38 mouse cellular contexts compared by ENCODE assay signal in genomic region chr5:38826586-38826985, GRCm38 (mm10). TPM values are rescaled to one million over a fixed set of nuclear protein-coding genes. Genes with fewer than 3 reads are reported as not detected.
"Had no signal": no experiment of that assay in that cellular context is flagged by ENCODE, and none has a peak within 500 bp of the region (broad histone marks: within the 10 kb centered on the region; RNA-seq: fewer than 3 reads in every experiment).

No protein-coding gene starts in this region.

- H3K4me1 ChIP-seq: heart, embryonic 10.5 days; heart, embryonic 12.5 days; heart, embryonic 13.5 days; heart, embryonic 15.5 days; hindbrain, embryonic 10.5 days; hindbrain, embryonic 12.5 days; hindbrain, embryonic 13.5 days; hindbrain, embryonic 15.5 days; intestine, embryonic 15.5 days; kidney, embryonic 15.5 days had no signal

- H3K4me2 ChIP-seq: heart, embryonic 12.5 days; heart, embryonic 13.5 days; heart, embryonic 15.5 days; hindbrain, embryonic 12.5 days; hindbrain, embryonic 13.5 days; hindbrain, embryonic 14.5 days; hindbrain, embryonic 15.5 days; intestine, embryonic 15.5 days; kidney, embryonic 15.5 days had no signal

- H3K4me3 ChIP-seq: heart, embryonic 10.5 days; heart, embryonic 12.5 days; heart, embryonic 13.5 days; heart, embryonic 15.5 days; hindbrain, embryonic 10.5 days; hindbrain, embryonic 12.5 days; hindbrain, embryonic 13.5 days; hindbrain, embryonic 15.5 days; intestine, embryonic 15.5 days; kidney, embryonic 15.5 days; layer of hippocampus, adult 2 months had no signal

- H3K9me3 ChIP-seq: heart, embryonic 10.5 days; heart, embryonic 12.5 days; heart, embryonic 13.5 days; heart, embryonic 15.5 days; hindbrain, embryonic 10.5 days; hindbrain, embryonic 12.5 days; hindbrain, embryonic 13.5 days; hindbrain, embryonic 15.5 days; intestine, embryonic 15.5 days; kidney, embryonic 15.5 days had no signal

- ATAC-seq: hindbrain, embryonic 16.5 days; hindbrain, postnatal 0 days; inflammation-experienced regulatory T-cells, adult 6 months; intestine, embryonic 15.5 days; intestine, embryonic 16.5 days; intestine, postnatal 0 days had no signal

- DNase-seq: heart, postnatal 10 days; heart, postnatal 14 days; heart, postnatal 36 days; heart, postnatal 4 days; kidney, adult 11 months; kidney, adult 18-20 months; kidney, adult 2 months; kidney, adult 8-10 months; kidney, adult 9 months; kidney, postnatal 10 days; kidney, postnatal 14 days; kidney, postnatal 25 days; kidney, postnatal 36 days; kidney, postnatal 4 days; layer of hippocampus, adult 9-11 months; layer of hippocampus, postnatal 36 days had no signal

- H3K9ac ChIP-seq: heart, embryonic 12.5 days; heart, embryonic 13.5 days; heart, embryonic 15.5 days; hindbrain, embryonic 12.5 days; hindbrain, embryonic 13.5 days; hindbrain, embryonic 14.5 days; hindbrain, embryonic 15.5 days; intestine, embryonic 15.5 days; kidney, embryonic 15.5 days had no signal

- H3K27me3 ChIP-seq: heart, embryonic 12.5 days; heart, embryonic 13.5 days; heart, embryonic 15.5 days; hindbrain, embryonic 12.5 days; hindbrain, embryonic 13.5 days; hindbrain, embryonic 15.5 days; intestine, embryonic 15.5 days; kidney, embryonic 15.5 days had no signal

- H3K36me3 ChIP-seq: heart, embryonic 10.5 days; heart, embryonic 12.5 days; heart, embryonic 13.5 days; heart, embryonic 15.5 days; hindbrain, embryonic 10.5 days; hindbrain, embryonic 12.5 days; hindbrain, embryonic 13.5 days; hindbrain, embryonic 15.5 days; intestine, embryonic 15.5 days; kidney, embryonic 15.5 days had no signal

- H3K27ac ChIP-seq: heart, embryonic 10.5 days; heart, embryonic 13.5 days; heart, embryonic 15.5 days; hindbrain, embryonic 10.5 days; hindbrain, embryonic 12.5 days; hindbrain, embryonic 13.5 days; hindbrain, embryonic 14.5 days; hindbrain, embryonic 15.5 days; hindbrain, postnatal 0 days; intestine, embryonic 15.5 days; kidney, embryonic 15.5 days; kidney, postnatal 0 days; layer of hippocampus, adult 2 months had no signal

RNA-seq across cellular contexts. Expression of gene Clnk, which starts 50.0 kb away (rescaled TPM):
- polyA plus RNA-seq: heart, embryonic 10.5 days; heart, embryonic 12.5 days; heart, embryonic 14.5 days; heart, embryonic 15.5 days; heart, postnatal 0 days; hindbrain, postnatal 0 days; inflammation-experienced regulatory T-cells, adult 6 months; kidney, embryonic 14.5 days; kidney, embryonic 15.5 days; kidney, embryonic 16.5 days; kidney, postnatal 0 days had no signal
